Mouse (Mus musculus) kidney, adult 2 months (tissue): Measurements from ENCODE around the gene Rnf123. TPM values are rescaled to one million over a fixed set of nuclear protein-coding genes. Genes with fewer than 3 reads are reported as not detected.

Experiments
- DNase-seq: peaks from one replicate; pipeline ENCODE4 v3.0.0; 2021
- H3K27ac ChIP-seq: fragments of 200-500 bp; 2 replicates; pipeline ENCODE4 v1.5.1; 2012; ENCODE audit warnings: low read depth, low read length, control low read depth, inconsistent platforms; ENCODE audit not compliant: insufficient read depth
- H3K27me3 ChIP-seq: fragments of 200-500 bp; replicated peaks from 2 replicates; pipeline ENCODE4 v1.6.1; 2012; ENCODE audit warnings: mild to moderate bottlenecking, moderate library complexity, low read length, inconsistent platforms; ENCODE audit not compliant: control insufficient read depth, insufficient read depth
- H3K36me3 ChIP-seq: fragments of 200-500 bp; 2 replicates; pipeline ENCODE4 v1.6.1; 2012; ENCODE audit warnings: mild to moderate bottlenecking, moderate library complexity, low read length, inconsistent platforms; ENCODE audit not compliant: control insufficient read depth, insufficient read depth
- H3K4me1 ChIP-seq: fragments of 200-500 bp; 2 replicates; pipeline ENCODE4 v1.6.1; 2011; ENCODE audit warnings: low read length; ENCODE audit not compliant: control insufficient read depth, insufficient read depth
- H3K4me3 ChIP-seq: fragments of 200-500 bp; 2 replicates; pipeline ENCODE4 v1.5.1; 2011; ENCODE audit warnings: mild to moderate bottlenecking, low read depth, low read length, control low read depth; ENCODE audit not compliant: insufficient read depth
- CTCF ChIP-seq: fragments of 200-500 bp; conservative IDR thresholded peaks from 2 replicates; pipeline ENCODE4 v1.5.1; 2011; ENCODE audit warnings: low read depth, mild to moderate bottlenecking, control low read depth, low read length, moderate library complexity, mixed read lengths; ENCODE audit not compliant: insufficient read depth, insufficient read length
- POLR2A ChIP-seq: fragments of 200-500 bp; IDR thresholded peaks from one replicate; pipeline ENCODE4 v1.6.1; 2011; ENCODE audit warnings: low read depth, low read length, control low read depth
- WGBS: fragments of 180-500 bp; shearing (Covaris S2); methylation state at CpG from one replicate; pipeline ENCODE4 v1.1.7; 2018; 5-methylcytosine and 5-hydroxymethylcytosine counted together
- polyA plus RNA-seq: library from polyadenylated mRNA; depleted of rRNA; stranded (reverse); fragments of >200 nt; gene quantifications from 2 replicates; pipeline ENCODE4 v1.2.3, GENCODE M21; 2012

Gene Rnf123
- polyA plus RNA-seq, 1 experiment: 92.1 TPM

GRCm38 (mm10) chr9:108063361-108063760, 19.8 kb downstream of the Rnf123 start:
- Histone ChIP-seq H3K27me3 (no peaks in the 10 kb centered on the region), H3K4me1 (no peaks in the 10 kb centered on the region), H3K27ac (no peak overlapping the region), H3K4me3 (no peak overlapping the region), H3K36me3 (no peaks in the 10 kb centered on the region)
- TF ChIP-seq CTCF: no peak
- TF ChIP-seq POLR2A: no peak
- DNase-seq: no peak
- 82% methylated on average over 12 of the region's 12 CpGs for WGBS

GRCm38 (mm10) chr9:108062142-108062541, 21.0 kb downstream of the Rnf123 start:
- no peak for TF ChIP-seq POLR2A
- no peak for TF ChIP-seq CTCF
- no peak for DNase-seq
- Histone ChIP-seq H3K27me3 (no peaks in the 10 kb centered on the region), H3K4me1 (no peaks in the 10 kb centered on the region), H3K36me3 (no peaks in the 10 kb centered on the region), H3K4me3 (no peak overlapping the region), H3K27ac (no peak overlapping the region)
- 92% methylated on average over 3 of the region's 3 CpGs for whole genome bisulfite sequencing

GRCm38 (mm10) chr9:108058291-108058690, 24.9 kb downstream of the Rnf123 start:
- Histone ChIP-seq H3K27me3 (no peaks in the 10 kb centered on the region), H3K4me1 (0 out of 2 replicates have a peak, but pooled peaks cover under 1% of the 10 kb centered on the region), H3K36me3 (peaks cover 3% of the 10 kb centered on the region), H3K4me3 (no peak overlapping the region), H3K27ac (no peak overlapping the region)
- WGBS: 96% methylated on average over 9 of the region's 9 CpGs
- DNase-seq: no peak
- TF ChIP-seq POLR2A: no peak
- TF ChIP-seq CTCF: no peak

GRCm38 (mm10) chr9:108057262-108057562, 25.9 kb downstream of the Rnf123 start:
- Histone ChIP-seq H3K27me3 (no peaks in the 10 kb centered on the region), H3K36me3 (peaks cover 3% of the 10 kb centered on the region), H3K27ac (no peak overlapping the region), H3K4me1 (0 out of 2 replicates have a peak, but pooled peaks cover 4% of the 10 kb centered on the region), H3K4me3 (no peak overlapping the region)
- TF ChIP-seq CTCF: no peak
- TF ChIP-seq POLR2A: no peak
- WGBS: 58% methylated on average over 5 of the region's 5 CpGs
- DNase-seq: no peak

GRCm38 (mm10) chr9:108056361-108057261, 26.5 kb downstream of the Rnf123 start:
- Histone ChIP-seq H3K36me3 (peaks cover 3% of the 10 kb centered on the region), H3K27ac (no peak overlapping the region), H3K27me3 (no peaks in the 10 kb centered on the region), H3K4me3 (no peak overlapping the region), H3K4me1 (0 out of 2 replicates have a peak, but pooled peaks cover 4% of the 10 kb centered on the region)
- WGBS: 71% methylated on average over 28 of the region's 28 CpGs
- no peak for DNase-seq
- TF ChIP-seq POLR2A (no peak), CTCF (no peak)

GRCm38 (mm10) chr9:108055661-108056237, 27.4 kb downstream of the Rnf123 start:
- Histone ChIP-seq H3K36me3 (peaks cover 3% of the 10 kb centered on the region), H3K4me1 (0 out of 2 replicates have a peak, but pooled peaks cover 4% of the 10 kb centered on the region), H3K4me3 (no peak overlapping the region), H3K27me3 (no peaks in the 10 kb centered on the region), H3K27ac (no peak overlapping the region)
- no peak for DNase-seq
- whole genome bisulfite sequencing: 80% methylated on average over 6 of the region's 6 CpGs
- TF ChIP-seq POLR2A (no peak), CTCF (no peak)

- no peak for TF ChIP-seq CTCF
- TF ChIP-seq POLR2A: no peak
- DNase-seq: no peak
- 69% methylated on average over 1 of the region's 1 CpGs for WGBS
- Histone ChIP-seq H3K27me3 (no peaks in the 10 kb centered on the region), H3K27ac (no peak overlapping the region), H3K4me3 (no peak overlapping the region), H3K4me1 (0 out of 2 replicates have a peak, but pooled peaks cover 4% of the 10 kb centered on the region), H3K36me3 (peaks cover 3% of the 10 kb centered on the region)
Observed at GRCm38 (mm10) chr9:108055061-108055460, 28.1 kb downstream of the Rnf123 start.
